Mouse (Mus musculus) midbrain, embryonic 16.5 days (tissue): ENCODE measurements around the gene Fcer2a. TPM values are rescaled to one million over a fixed set of nuclear protein-coding genes. Genes with fewer than 3 reads are reported as not detected.

Source experiments
- ATAC-seq: fragments of 200-750 bp; cut with Nextera tagmentation; 2 replicates; pipeline ENCODE4 v1.8.0; 2017; ENCODE audit warnings: moderate TSS enrichment
- H3K27ac ChIP-seq: fragments of 300-500 bp; sonication (generic); 2 replicates; pipeline ENCODE4 v1.5.1; 2014; ENCODE audit warnings: mild to moderate bottlenecking, low read length, mixed read lengths
- H3K27me3 ChIP-seq: fragments of 300-500 bp; sonication (generic); 2 replicates; pipeline ENCODE4 v1.6.1; 2014; ENCODE audit warnings: low read depth, low read length, mixed read lengths; ENCODE audit not compliant: control insufficient read depth, insufficient read depth
- H3K36me3 ChIP-seq: fragments of 300-500 bp; sonication (generic); 2 replicates; pipeline ENCODE4 v1.6.1; 2014; ENCODE audit warnings: mild to moderate bottlenecking, low read length, moderate library complexity, mixed read lengths; ENCODE audit not compliant: control insufficient read depth, insufficient read depth
- H3K4me1 ChIP-seq: fragments of 300-500 bp; sonication (generic); 2 replicates; pipeline ENCODE4 v1.6.1; 2014; ENCODE audit warnings: mild to moderate bottlenecking, low read length, mixed read lengths; ENCODE audit not compliant: control insufficient read depth, insufficient read depth
- H3K4me2 ChIP-seq: fragments of 300-500 bp; sonication (generic); 2 replicates; pipeline ENCODE4 v1.6.1; 2014; ENCODE audit warnings: mild to moderate bottlenecking, low read length, mixed read lengths
- H3K4me3 ChIP-seq: fragments of 300-500 bp; sonication (generic); 2 replicates; pipeline ENCODE4 v1.5.1; 2014; ENCODE audit warnings: low read depth, mild to moderate bottlenecking, low read length, moderate library complexity, mixed read lengths
- H3K9ac ChIP-seq: fragments of 300-500 bp; sonication (generic); 2 replicates; pipeline ENCODE4 v1.6.1; 2014; ENCODE audit warnings: low read depth, low read length, mixed read lengths
- H3K9me3 ChIP-seq: fragments of 300-500 bp; sonication (generic); replicated peaks from 2 replicates; pipeline ENCODE4 v1.6.1; 2014; ENCODE audit warnings: mild to moderate bottlenecking, low read length, mixed read lengths; ENCODE audit not compliant: control insufficient read depth, poor library complexity, severe bottlenecking
- WGBS: fragments of 180-500 bp; shearing (Covaris S2); extraction: QIAGEN DNeasy Blood & Tissue Kit; methylation state at CpG from one replicate; pipeline ENCODE4 v1.1.7; 2014; 5-methylcytosine and 5-hydroxymethylcytosine counted together
- polyA plus RNA-seq: library from polyadenylated mRNA; unstranded; fragments of >200 nt; fragmentation: Nextera tagmentation; extraction: Ambion mirVana; gene quantifications from 2 replicates; pipeline ENCODE4 v1.2.1, GENCODE M21; 2015

Gene Fcer2a
- 0.57 and 0.63 TPM in 2 replicates for polyA plus RNA-seq

- H3K27ac ChIP-seq, result no peak within 1 kb of the TSS
- no peaks in the 10 kb centered on the region for H3K36me3 ChIP-seq
- no peaks in the 10 kb centered on the region for H3K27me3 ChIP-seq
- no peak within 1 kb of the TSS for H3K4me3 ChIP-seq
- H3K4me1 ChIP-seq, result no peaks in the 10 kb centered on the region
- H3K9me3 ChIP-seq, result no peaks in the 10 kb centered on the region
- no peak within 1 kb of the TSS for H3K9ac ChIP-seq
- no peak for ATAC-seq
- no peak within 1 kb of the TSS for H3K4me2 ChIP-seq
- WGBS, result 91% methylated on average over 3 of the region's 3 CpGs
These were observed at the start of gene Fcer2a for GRCm38 (mm10) chr8:3694121-3694520. Gene Fcer2a, minus strand, starts transcription at chr8:3694175.

DNA sequence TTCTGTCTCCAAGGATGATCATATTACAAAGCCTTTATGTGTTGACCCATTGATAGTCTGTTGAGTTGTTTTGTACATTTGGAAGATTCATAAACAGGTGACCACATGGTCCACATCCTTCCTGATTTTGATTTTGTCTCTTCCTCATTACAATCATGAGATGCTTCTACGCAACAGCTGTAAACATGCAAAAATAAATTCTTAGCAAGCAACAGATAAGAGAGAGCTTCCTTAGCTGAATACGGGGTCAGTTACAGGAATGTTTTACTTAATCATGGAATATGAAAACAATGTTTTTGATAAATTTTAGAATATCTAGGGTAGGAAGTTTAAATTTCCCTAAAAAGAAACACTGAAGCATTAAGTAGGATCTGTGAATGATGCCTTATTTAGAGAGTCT is 43.0 kb upstream of the Fcer2a start:
- WGBS, result 90% methylated on average over 2 of the region's 2 CpGs
- H3K36me3 ChIP-seq, result no peaks in the 10 kb centered on the region
- H3K27me3 ChIP-seq, result no peaks in the 10 kb centered on the region
- no peak for ATAC-seq
- no peaks in the 10 kb centered on the region for H3K4me1 ChIP-seq
- no peak overlapping the region for H3K27ac ChIP-seq
- H3K4me2 ChIP-seq, result no peak overlapping the region
- H3K9ac ChIP-seq, result no peak overlapping the region
- no peak overlapping the region for H3K4me3 ChIP-seq
- H3K9me3 ChIP-seq, result no peaks in the 10 kb centered on the region

GRCm38 (mm10) chr8:3735599-3735998 is 41.6 kb upstream of the Fcer2a start:
- WGBS, result 81% methylated on average over 2 of the region's 2 CpGs
- H3K9ac ChIP-seq, result no peak overlapping the region
- ATAC-seq, result no peak
- no peak overlapping the region for H3K4me2 ChIP-seq
- no peaks in the 10 kb centered on the region for H3K9me3 ChIP-seq
- no peaks in the 10 kb centered on the region for H3K4me1 ChIP-seq
- H3K27ac ChIP-seq, result no peak overlapping the region
- H3K27me3 ChIP-seq, result no peaks in the 10 kb centered on the region
- no peaks in the 10 kb centered on the region for H3K36me3 ChIP-seq
- no peak overlapping the region for H3K4me3 ChIP-seq

DNA sequence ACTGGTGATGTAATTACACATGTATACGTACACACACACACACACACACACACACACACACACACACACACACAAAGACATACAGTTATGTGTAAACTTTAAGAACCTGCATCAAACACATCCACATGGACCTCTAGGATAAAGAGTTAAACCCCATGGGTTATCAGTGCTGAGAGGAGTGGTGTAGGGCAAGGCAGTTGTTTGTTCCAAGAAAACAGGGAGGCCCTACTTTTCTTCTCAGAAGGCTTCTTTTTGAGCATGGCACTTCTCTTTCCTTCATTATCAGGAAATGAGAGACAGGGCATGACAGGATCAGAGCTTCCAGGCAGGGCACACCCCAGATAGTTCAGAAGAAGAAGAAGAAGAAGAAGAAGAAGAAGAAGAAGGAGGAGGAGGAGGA is 40.1 kb upstream of the Fcer2a start:
- H3K4me2 ChIP-seq, result no peak overlapping the region
- H3K9ac ChIP-seq, result no peak overlapping the region
- no peaks in the 10 kb centered on the region for H3K27me3 ChIP-seq
- no peak for ATAC-seq
- no peak overlapping the region for H3K4me3 ChIP-seq
- H3K9me3 ChIP-seq, result no peaks in the 10 kb centered on the region
- H3K4me1 ChIP-seq, result no peaks in the 10 kb centered on the region
- 44% methylated on average over 1 of the region's 1 CpGs for whole genome bisulfite sequencing
- H3K27ac ChIP-seq, result no peak overlapping the region
- H3K36me3 ChIP-seq, result no peaks in the 10 kb centered on the region

DNA sequence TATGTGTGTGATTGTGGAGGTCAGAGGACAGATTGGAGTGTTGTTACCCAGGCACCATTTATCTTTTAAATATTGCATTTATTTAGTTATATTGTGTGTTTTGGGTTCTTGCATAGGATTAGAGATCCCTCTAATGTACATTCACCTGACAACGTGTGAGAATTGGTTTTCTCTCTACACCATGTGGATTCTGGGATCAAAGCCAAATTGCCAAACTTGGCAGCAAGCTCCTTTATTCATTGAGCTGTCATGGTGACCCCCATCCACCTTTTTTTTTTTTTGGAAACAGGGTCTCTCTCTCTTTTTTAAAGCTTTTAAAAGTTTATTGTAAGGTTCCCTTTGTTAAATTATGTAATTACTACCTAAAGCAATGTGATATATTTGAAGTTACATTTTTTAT is 27.1 kb upstream of the Fcer2a start:
- H3K27ac ChIP-seq, result no peak overlapping the region
- H3K36me3 ChIP-seq, result no peaks in the 10 kb centered on the region
- H3K27me3 ChIP-seq, result no peaks in the 10 kb centered on the region
- H3K9me3 ChIP-seq, result no peaks in the 10 kb centered on the region
- no peak overlapping the region for H3K9ac ChIP-seq
- H3K4me3 ChIP-seq, result no peak overlapping the region
- H3K4me1 ChIP-seq, result no peaks in the 10 kb centered on the region
- no peak for ATAC-seq
- no peak overlapping the region for H3K4me2 ChIP-seq
- 54% methylated on average over 1 of the region's 1 CpGs for WGBS

DNA sequence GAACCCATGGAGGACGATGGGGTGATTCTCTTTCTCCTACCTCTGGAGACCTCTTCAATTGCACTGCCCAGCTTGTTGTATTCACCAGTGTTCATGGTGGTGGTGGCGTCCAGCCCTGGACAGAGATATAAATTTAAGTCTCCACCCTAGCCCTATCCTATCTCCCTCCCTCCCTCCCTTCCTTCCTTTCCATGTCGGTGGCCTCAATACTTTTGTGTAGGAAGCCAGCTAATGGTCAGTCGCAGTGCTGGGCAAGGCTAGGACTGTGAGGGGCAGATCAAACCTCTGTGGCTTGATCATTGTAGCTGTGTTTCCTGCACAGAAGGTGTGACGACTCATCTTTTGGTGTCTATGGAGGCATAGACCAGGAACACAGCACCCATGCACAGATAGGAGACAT is 26.6 kb upstream of the Fcer2a start, which contains the start of gene Clec4g:
TSS of gene Clec4g (minus strand) at position 101 of the 400 bp plus-strand sequence.
- WGBS, result 74% methylated on average over 5 of the region's 5 CpGs
- H3K9ac ChIP-seq, result no peak within 1 kb of the TSS
- no peaks in the 10 kb centered on the region for H3K27me3 ChIP-seq
- no peaks in the 10 kb centered on the region for H3K9me3 ChIP-seq
- ATAC-seq, result no peak
- H3K4me2 ChIP-seq, result no peak within 1 kb of the TSS
- no peaks in the 10 kb centered on the region for H3K4me1 ChIP-seq
- no peak within 1 kb of the TSS for H3K27ac ChIP-seq
- H3K36me3 ChIP-seq, result no peaks in the 10 kb centered on the region
- H3K4me3 ChIP-seq, result no peak within 1 kb of the TSS

DNA sequence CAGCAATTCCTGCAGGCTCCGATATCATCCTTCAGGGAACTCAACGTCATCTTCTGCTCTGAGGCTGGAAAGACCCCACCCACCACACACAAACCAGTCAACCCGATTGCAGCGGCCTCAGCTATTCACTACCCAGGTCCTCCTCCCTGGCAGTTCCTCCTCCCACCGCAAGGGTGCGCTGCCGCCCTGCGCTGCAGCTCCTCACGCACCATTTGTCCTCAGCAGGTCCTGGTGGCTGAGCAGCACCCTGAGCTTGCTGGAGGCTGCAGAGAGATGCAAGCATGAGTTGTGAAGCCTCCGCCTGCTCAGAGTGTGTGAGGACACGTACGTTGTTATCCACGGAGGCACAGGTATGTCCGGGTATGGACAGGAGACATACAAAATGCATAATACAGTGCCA is 24.6 kb upstream of the Fcer2a start:
- no peaks in the 10 kb centered on the region for H3K27me3 ChIP-seq
- no peaks in the 10 kb centered on the region for H3K36me3 ChIP-seq
- H3K4me1 ChIP-seq, result no peaks in the 10 kb centered on the region
- no peak for ATAC-seq
- no peaks in the 10 kb centered on the region for H3K9me3 ChIP-seq
- H3K9ac ChIP-seq, result no peak overlapping the region
- 18% methylated on average over 14 of the region's 14 CpGs for WGBS
- H3K27ac ChIP-seq, result no peak overlapping the region
- H3K4me3 ChIP-seq, result no peak overlapping the region
- no peak overlapping the region for H3K4me2 ChIP-seq

DNA sequence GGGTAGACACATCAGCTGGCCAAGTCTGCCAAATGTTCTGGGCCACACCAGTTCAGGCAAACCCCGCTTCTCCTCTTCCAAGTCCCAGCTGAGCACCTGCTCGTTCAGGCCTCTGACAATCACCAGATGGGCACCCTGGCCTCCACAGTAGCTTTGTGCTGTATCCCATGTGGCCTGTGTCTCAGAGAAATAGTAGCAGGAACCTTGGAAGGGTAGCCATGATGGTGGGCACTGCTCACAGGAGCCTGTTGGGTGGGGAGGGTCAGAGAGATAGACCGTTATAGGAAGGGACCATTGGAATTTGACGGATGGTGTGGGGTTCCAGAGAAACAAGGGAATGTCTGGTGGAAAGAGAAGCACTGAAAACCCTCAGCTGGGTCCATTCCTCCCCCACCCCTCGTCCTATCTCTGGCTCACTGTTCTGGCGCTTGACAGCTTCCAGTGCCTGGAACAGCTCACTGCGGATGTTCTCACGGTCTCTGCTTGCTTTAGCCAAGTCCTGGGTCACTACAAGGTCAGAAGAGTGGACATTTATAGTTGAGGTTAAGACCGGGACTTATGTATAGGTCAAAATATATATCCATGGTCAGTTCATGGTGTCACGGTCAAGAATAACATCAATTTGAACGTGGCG is 23.5 kb upstream of the Fcer2a start:
- Histone ChIP-seq H3K9me3 (no peaks in the 10 kb centered on the region), H3K4me1 (no peaks in the 10 kb centered on the region), H3K4me2 (no peak overlapping the region), H3K9ac (no peak overlapping the region), H3K27ac (no peak overlapping the region), H3K36me3 (no peaks in the 10 kb centered on the region), H3K4me3 (no peak overlapping the region), H3K27me3 (no peaks in the 10 kb centered on the region)
- no peak for ATAC-seq
- WGBS, result 86% methylated on average over 12 of the region's 12 CpGs

DNA sequence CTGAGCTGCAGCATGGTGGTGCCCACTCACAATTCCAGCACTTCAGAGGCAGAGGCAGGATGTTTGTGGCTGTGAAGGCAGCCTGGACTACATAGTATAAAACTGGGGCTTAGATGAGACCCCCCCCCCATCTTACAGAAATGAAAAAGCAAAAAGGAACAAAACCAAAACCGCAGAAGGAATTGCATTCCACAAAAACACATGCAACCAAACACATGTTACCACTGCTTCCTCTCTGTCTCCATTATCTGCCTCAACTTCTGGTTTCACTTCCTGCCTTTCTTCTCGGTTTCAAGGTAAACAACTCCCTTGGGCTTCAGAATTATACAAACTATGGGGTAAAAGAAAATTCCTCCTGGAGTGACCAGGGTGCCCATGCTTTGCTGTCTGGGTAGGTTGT is 17.7 kb upstream of the Fcer2a start:
- Histone ChIP-seq H3K9me3 (no peaks in the 10 kb centered on the region), H3K27ac (no peak overlapping the region), H3K4me1 (no peaks in the 10 kb centered on the region), H3K4me2 (no peak overlapping the region), H3K36me3 (no peaks in the 10 kb centered on the region), H3K4me3 (no peak overlapping the region), H3K27me3 (no peaks in the 10 kb centered on the region), H3K9ac (no peak overlapping the region)
- WGBS, result 69% methylated on average over 2 of the region's 2 CpGs
- ATAC-seq, result no peak
